Mouse (Mus musculus) E14TG2a.4 (cell line): ENCODE data around the gene Lactbl1.

ENCODE experiments used
- H3K27me3 ChIP-seq: 2 replicates; pipeline ENCODE4 v1.6.1; 2014; ENCODE audit warnings: low read length, control low read depth; ENCODE audit not compliant: insufficient read depth
- H3K36me3 ChIP-seq: 2 replicates; pipeline ENCODE4 v1.6.1; 2014; ENCODE audit warnings: low read length, control low read depth; ENCODE audit not compliant: insufficient read depth
- H3K4me1 ChIP-seq: replicated peaks from 2 replicates; pipeline ENCODE4 v1.6.1; 2014; ENCODE audit warnings: low read depth, low read length, control low read depth
- H3K4me3 ChIP-seq: replicated peaks from 2 replicates; pipeline ENCODE4 v1.5.1; 2014; ENCODE audit warnings: mild to moderate bottlenecking, low read length
- H3K9me3 ChIP-seq: 2 replicates; pipeline ENCODE4 v1.6.1; 2014; ENCODE audit warnings: low read length, control low read depth
- CTCF ChIP-seq: conservative IDR thresholded peaks from 2 replicates; pipeline ENCODE4 v1.5.1; 2014; ENCODE audit warnings: low read length
- NANOG ChIP-seq: IDR thresholded peaks from 2 replicates; pipeline ENCODE4 v1.6.1; 2014; ENCODE audit warnings: borderline replicate concordance, low read length, mixed read lengths
- POU5F1 ChIP-seq: IDR thresholded peaks from 2 replicates; pipeline ENCODE4 v1.6.1; 2014; ENCODE audit warnings: low read length, borderline replicate concordance

The Lactbl1 gene

GRCm38 (mm10) chr4:136600536-136600935 lies 21.9 kb upstream of the Lactbl1 start:
- no peaks in the 10 kb centered on the region for H3K27me3 ChIP-seq
- H3K4me3 ChIP-seq, result peak overlapping the region; percentile 95
- H3K4me1 ChIP-seq, result peaks cover 65% of the 10 kb centered on the region
- TF ChIP-seq POU5F1 (no peak), NANOG (no peak), CTCF (no peak)
- peaks cover 4% of the 10 kb centered on the region; the same call in 1 of the 2 replicates for H3K36me3 ChIP-seq
- no peaks in the 10 kb centered on the region for H3K9me3 ChIP-seq

DNA sequence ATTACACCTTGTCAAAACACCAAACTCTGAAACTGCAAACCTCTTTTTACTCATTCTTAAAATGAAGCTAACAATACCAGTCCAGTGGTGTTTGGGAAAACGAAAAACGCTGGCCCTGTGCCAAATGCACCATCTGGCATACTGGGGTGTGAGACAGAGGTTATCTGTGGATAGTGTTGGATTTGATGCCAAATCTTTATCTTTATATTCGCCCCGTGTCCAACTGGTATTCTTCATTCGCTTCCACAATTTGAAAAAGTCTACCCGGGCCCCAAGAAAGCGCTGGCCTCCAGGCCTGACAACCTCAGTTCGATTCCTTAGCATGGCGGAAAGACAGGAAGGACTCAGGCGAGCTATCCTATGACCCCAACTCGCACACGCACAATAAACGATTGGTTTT lies 20.9 kb upstream of the Lactbl1 start:
- TF ChIP-seq POU5F1 (no peak), CTCF (no peak), NANOG (no peak)
- H3K27me3 ChIP-seq, result no peaks in the 10 kb centered on the region
- H3K4me1 ChIP-seq, result peaks cover 68% of the 10 kb centered on the region
- H3K4me3 ChIP-seq, result peak overlapping the region; percentile 95
- peaks cover 4% of the 10 kb centered on the region; the same call in 1 of the 2 replicates for H3K36me3 ChIP-seq
- H3K9me3 ChIP-seq, result no peaks in the 10 kb centered on the region

DNA sequence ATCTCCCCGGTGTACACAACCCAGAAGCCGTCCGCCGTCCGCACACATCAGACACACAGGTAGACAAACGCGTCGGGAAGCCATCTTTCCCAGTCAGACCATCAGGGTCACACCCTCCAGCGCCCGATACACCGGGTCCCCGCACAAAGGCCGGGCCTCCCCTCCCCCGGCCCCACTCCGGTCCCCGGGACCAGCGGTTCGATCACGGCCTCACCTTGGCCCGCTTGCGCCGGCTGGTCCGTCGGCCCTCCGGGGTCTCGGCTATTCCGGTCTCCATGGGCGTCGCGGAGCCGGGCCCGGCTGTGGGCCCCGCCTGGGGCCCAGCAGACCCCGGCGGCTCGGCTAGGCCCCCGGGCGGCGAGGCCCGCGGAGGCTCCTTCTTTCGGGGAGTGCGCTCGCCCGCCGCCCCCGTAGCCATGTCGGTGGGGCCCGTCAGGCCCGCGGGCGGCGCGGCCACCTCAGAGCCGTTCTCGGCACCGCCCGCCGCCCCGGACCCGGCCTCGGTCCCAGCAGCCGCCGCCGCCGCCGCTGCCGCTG lies 20.3 kb upstream of the Lactbl1 start:
- TF ChIP-seq NANOG (no peak), POU5F1 (no peak), CTCF (no peak)
- no peaks in the 10 kb centered on the region for H3K27me3 ChIP-seq

DNA sequence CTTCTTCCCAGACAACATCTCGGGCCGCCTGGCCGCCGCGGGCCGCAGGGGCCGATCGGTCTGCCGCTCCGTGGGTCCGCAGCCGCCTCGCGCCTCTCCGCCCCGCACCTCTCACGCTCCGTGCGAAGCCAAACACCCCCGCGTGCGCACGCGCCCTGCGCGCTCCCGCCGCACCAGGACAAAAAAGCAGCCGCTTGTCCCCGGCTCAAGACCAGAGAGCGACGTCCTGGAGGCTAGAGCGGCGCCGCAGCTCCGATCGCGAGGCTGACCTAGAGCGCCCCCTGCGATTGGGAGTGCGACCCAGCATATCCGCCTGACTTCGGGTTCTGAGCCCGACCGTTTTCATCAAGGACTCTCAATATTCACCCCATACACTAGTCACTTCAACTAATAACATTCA lies 19.9 kb upstream of the Lactbl1 start, which contains the start of gene Kdm1a:
Gene Kdm1a (minus strand): TSS at position 156 of the 400 bp plus-strand sequence.
- TF ChIP-seq CTCF (peak; percentile 56), POU5F1 (no peak)
- Histone ChIP-seq H3K4me3 (peak within 1 kb of the TSS; percentile 95), H3K27me3 (no peaks in the 10 kb centered on the region), H3K4me1 (peaks cover 60% of the 10 kb centered on the region), H3K36me3 (peaks cover 4% of the 10 kb centered on the region; the same call in 1 of the 2 replicates), H3K9me3 (no peaks in the 10 kb centered on the region)

More for the DNA sequence above, 20.3 kb upstream of the Lactbl1 start:
- peaks cover 4% of the 10 kb centered on the region; the same call in 1 of the 2 replicates for H3K36me3 ChIP-seq
- H3K4me3 ChIP-seq, result peak overlapping the region; percentile 95
- peaks cover 64% of the 10 kb centered on the region for H3K4me1 ChIP-seq
- no peaks in the 10 kb centered on the region for H3K9me3 ChIP-seq

- no peaks in the 10 kb centered on the region for H3K27me3 ChIP-seq
- no peak overlapping the region for H3K4me3 ChIP-seq
- H3K36me3 ChIP-seq, result no peaks in the 10 kb centered on the region
- no peaks in the 10 kb centered on the region for H3K9me3 ChIP-seq
- H3K4me1 ChIP-seq, result peaks cover 43% of the 10 kb centered on the region
- TF ChIP-seq CTCF (no peak), POU5F1 (no peak), NANOG (no peak)
Observed at GRCm38 (mm10) chr4:136605756-136606485, 16.5 kb upstream of the Lactbl1 start.

DNA sequence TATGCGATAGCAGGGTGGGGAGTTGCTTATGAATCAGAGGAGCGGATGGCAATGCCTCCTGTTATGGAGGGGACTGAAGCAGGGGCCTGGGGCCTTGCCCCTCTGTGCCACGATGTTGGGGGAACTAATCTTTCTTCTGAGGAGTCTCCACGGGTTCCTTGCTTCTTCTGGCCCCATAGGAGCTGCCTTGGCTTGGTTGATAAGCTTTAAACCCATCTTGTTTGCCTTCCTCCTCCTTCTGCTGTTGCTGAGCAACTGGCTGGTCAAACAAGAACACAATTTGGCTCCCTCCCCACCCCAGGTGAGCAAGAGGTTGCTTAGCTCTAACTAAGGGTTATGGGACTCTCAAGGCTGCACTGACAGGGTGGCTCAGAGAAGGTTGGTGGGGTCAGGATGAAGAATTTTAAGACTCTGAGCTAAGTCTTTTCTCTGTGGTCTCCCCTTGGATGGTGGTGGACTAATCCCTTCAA lies 12.0 kb upstream of the Lactbl1 start, which contains the start of gene Tex46:
Gene Tex46 (plus strand): TSS at position 51 of the 470 bp plus-strand sequence.
- no peaks in the 10 kb centered on the region for H3K9me3 ChIP-seq
- no peak within 1 kb of the TSS for H3K4me3 ChIP-seq
- peaks cover 33% of the 10 kb centered on the region for H3K4me1 ChIP-seq
- TF ChIP-seq NANOG (no peak), CTCF (no peak), POU5F1 (no peak)
- no peaks in the 10 kb centered on the region for H3K27me3 ChIP-seq
- H3K36me3 ChIP-seq, result no peaks in the 10 kb centered on the region

DNA sequence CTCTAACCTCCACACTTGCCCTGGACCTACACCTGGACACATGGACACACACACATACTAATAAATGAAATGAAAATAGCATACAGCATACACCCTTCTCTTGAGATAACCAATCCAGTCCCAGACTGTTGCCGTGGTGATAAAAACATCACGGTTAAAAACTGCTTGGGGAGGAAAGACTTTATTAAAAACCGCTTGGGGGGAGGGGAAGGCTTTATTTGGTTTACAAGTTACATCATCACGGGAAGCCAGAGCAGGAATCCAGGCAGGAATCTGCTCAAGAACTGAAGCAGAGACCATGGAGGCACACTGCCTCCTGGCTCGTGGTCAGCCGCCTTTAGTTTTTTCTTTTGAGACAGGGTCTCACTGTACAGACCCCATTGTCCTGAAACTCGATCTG lies 8.8 kb upstream of the Lactbl1 start:
- H3K4me3 ChIP-seq, result no peak overlapping the region
- peaks cover 36% of the 10 kb centered on the region for H3K4me1 ChIP-seq
- TF ChIP-seq POU5F1 (no peak), NANOG (no peak), CTCF (no peak)
- H3K9me3 ChIP-seq, result no peaks in the 10 kb centered on the region
- no peaks in the 10 kb centered on the region for H3K27me3 ChIP-seq
- no peaks in the 10 kb centered on the region for H3K36me3 ChIP-seq

DNA sequence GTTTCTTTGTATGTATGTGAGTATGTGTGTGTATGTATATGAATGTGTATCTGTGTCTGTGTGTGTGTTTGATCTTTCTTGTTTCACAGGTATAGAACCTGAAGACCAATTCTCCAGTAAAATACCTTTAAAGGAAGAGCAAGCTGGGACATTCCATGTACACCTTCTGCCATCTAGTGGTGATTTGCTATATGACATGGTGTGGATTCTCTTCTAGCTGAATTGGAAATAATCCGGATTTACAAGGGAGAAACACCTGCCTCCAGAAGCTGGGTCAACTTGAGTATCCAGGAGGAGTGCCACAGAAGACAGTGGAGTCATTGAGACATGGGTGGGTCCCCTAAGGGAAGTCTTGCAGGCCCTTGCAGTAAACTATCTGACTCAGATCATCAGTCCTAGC lies 1.1 kb upstream of the Lactbl1 start:
- H3K4me1 ChIP-seq, result peaks cover 43% of the 10 kb centered on the region
- TF ChIP-seq NANOG (no peak), CTCF (peak; percentile 86)
- H3K4me3 ChIP-seq, result no peak overlapping the region
- H3K27me3 ChIP-seq, result peaks cover 10% of the 10 kb centered on the region
- no peaks in the 10 kb centered on the region for H3K36me3 ChIP-seq
- H3K9me3 ChIP-seq, result no peaks in the 10 kb centered on the region

- Histone ChIP-seq H3K9me3 (no peaks in the 10 kb centered on the region), H3K36me3 (no peaks in the 10 kb centered on the region), H3K4me1 (peaks cover 40% of the 10 kb centered on the region), H3K4me3 (no peak overlapping the region), H3K27me3 (peaks cover 10% of the 10 kb centered on the region)
- no peak for TF ChIP-seq POU5F1
- TF ChIP-seq NANOG, result no peak
- TF ChIP-seq CTCF, result no peak
Observed at GRCm38 (mm10) chr4:136621956-136622355, 465 bp upstream of the Lactbl1 start.
